Mouse (Mus musculus) stomach, embryonic 14.5 days (tissue): Measurements from ENCODE around the gene P2ry6. TPM values are rescaled to one million over a fixed set of nuclear protein-coding genes. Genes with fewer than 3 reads are reported as not detected.

Source experiments
- ATAC-seq: fragments of 200-750 bp; cut with Nextera tagmentation; 2 replicates; pipeline ENCODE4 v1.8.0; 2017; ENCODE audit warnings: low read depth, moderate TSS enrichment; ENCODE audit not compliant: insufficient number of reproducible peaks, insufficient read depth, low FRiP score
- H3K27ac ChIP-seq: fragments of 300-500 bp; sonication (generic); 2 replicates; pipeline ENCODE4 v1.5.1; 2014; ENCODE audit warnings: mild to moderate bottlenecking, low read length, moderate library complexity, mixed read lengths
- H3K27me3 ChIP-seq: fragments of 300-500 bp; sonication (generic); 2 replicates; pipeline ENCODE4 v1.6.1; 2014; ENCODE audit warnings: low read length, control low read depth, mixed read lengths; ENCODE audit not compliant: control insufficient read depth, insufficient read depth
- H3K36me3 ChIP-seq: fragments of 300-500 bp; sonication (generic); 2 replicates; pipeline ENCODE4 v1.6.1; 2014; ENCODE audit warnings: mild to moderate bottlenecking, control low read depth, low read length, moderate library complexity, mixed read lengths; ENCODE audit not compliant: control insufficient read depth, insufficient read depth
- H3K4me1 ChIP-seq: fragments of 300-500 bp; sonication (generic); 2 replicates; pipeline ENCODE4 v1.6.1; 2014; ENCODE audit warnings: low read length, control low read depth, mixed read lengths; ENCODE audit not compliant: control insufficient read depth, insufficient read depth
- H3K4me2 ChIP-seq: fragments of 300-500 bp; sonication (generic); replicated peaks from 2 replicates; pipeline ENCODE4 v1.6.1; 2014; ENCODE audit warnings: low read depth, low read length, control low read depth
- H3K4me3 ChIP-seq: fragments of 300-500 bp; sonication (generic); 2 replicates; pipeline ENCODE4 v1.5.1; 2014; ENCODE audit warnings: low read depth, low read length, control low read depth
- H3K9ac ChIP-seq: fragments of 300-500 bp; sonication (generic); replicated peaks from 2 replicates; pipeline ENCODE4 v1.6.1; 2014; ENCODE audit warnings: low read depth, mild to moderate bottlenecking, control low read depth, low read length, moderate library complexity, mixed read lengths
- H3K9me3 ChIP-seq: fragments of 300-500 bp; sonication (generic); 2 replicates; pipeline ENCODE4 v1.6.1; 2016; ENCODE audit warnings: low read depth, low read length, control low read depth; ENCODE audit not compliant: control insufficient read depth
- WGBS: fragments of 180-500 bp; shearing (Covaris S2); extraction: QIAGEN DNeasy Blood & Tissue Kit; methylation state at CpG from one replicate; pipeline ENCODE4 v1.1.7; 2014; 5-methylcytosine and 5-hydroxymethylcytosine counted together
- polyA plus RNA-seq: library from polyadenylated mRNA; unstranded; fragments of >200 nt; fragmentation: Nextera tagmentation; extraction: Ambion mirVana; gene quantifications from 2 replicates; pipeline ENCODE4 v1.2.1, GENCODE M21; 2014

P2ry6 gene
- polyA plus RNA-seq, 1 experiment from 2014 or later, result 7.3 TPM

DNA sequence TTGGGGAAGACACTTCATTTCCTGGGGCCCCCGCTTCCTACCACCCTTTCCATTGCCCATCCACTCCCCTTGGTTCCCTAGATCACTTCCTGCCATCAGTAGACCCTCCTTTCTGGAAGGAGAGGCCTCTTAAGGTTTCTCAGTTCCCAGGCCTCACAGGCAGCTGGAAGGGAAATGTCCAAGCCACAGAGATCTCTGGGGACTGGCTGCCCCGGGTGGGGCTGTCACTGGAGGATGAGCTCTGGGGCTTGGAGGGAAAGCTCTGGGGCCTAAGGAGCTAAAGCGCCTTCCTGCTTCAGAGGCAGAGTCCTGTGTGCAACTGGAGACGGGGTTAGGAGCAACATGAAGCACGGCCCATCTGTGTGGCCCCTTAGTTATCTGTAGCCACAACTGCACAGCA is 69.8 kb downstream of the P2ry6 start:
- H3K4me2 ChIP-seq, result no peak overlapping the region
- 82% methylated on average over 5 of the region's 5 CpGs for WGBS
- H3K36me3 ChIP-seq, result peaks cover 5% of the 10 kb centered on the region; the same call in 1 of the 2 replicates
- H3K27me3 ChIP-seq, result no peaks in the 10 kb centered on the region
- no peak overlapping the region for H3K9ac ChIP-seq
- peaks cover 13% of the 10 kb centered on the region; the same call in 1 of the 2 replicates for H3K4me1 ChIP-seq
- ATAC-seq, result no peak
- H3K27ac ChIP-seq, result no peak overlapping the region
- H3K4me3 ChIP-seq, result no peak overlapping the region
- no peaks in the 10 kb centered on the region for H3K9me3 ChIP-seq

DNA sequence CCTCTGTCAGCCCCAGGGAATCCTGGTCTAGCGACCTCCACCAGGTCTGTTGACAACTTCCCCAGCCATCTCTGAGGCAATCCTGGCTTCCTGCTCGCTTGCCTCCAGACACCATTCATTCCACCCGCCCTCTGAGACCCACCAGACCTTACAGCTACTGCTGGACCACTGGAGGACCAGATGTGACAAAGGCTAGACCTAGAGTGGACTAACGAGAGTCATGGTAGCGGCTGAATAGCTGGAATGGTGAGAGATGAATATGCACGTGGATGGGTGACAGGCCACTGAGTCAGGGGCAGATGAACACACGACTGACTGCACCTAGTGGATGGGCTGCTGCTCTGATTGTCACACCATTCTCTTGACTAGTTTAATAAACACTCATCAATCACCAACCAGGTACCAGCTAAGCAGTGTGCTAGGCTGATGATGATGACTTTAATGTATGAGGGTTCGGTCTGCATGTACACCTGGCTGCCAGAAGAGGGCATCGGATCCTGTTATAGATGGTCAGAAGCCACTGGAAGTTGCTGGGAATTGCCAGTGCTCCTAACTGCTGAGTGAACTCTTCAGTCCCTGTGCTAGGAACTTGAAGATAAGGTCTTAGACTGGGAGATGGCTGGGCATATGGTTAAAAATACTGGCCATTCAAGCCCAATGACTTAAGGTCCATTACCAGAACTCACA is 71.9 kb downstream of the P2ry6 start:
- no peaks in the 10 kb centered on the region for H3K27me3 ChIP-seq
- ATAC-seq, result no peak
- no peak overlapping the region for H3K4me3 ChIP-seq
- WGBS, result 77% methylated on average over 9 of the region's 9 CpGs
- H3K36me3 ChIP-seq, result peaks cover 2% of the 10 kb centered on the region
- no peaks in the 10 kb centered on the region for H3K9me3 ChIP-seq
- H3K9ac ChIP-seq, result no peak overlapping the region
- H3K4me1 ChIP-seq, result peaks cover 1% of the 10 kb centered on the region; the same call in 1 of the 2 replicates
- no peak overlapping the region for H3K4me2 ChIP-seq
- no peak overlapping the region for H3K27ac ChIP-seq

DNA sequence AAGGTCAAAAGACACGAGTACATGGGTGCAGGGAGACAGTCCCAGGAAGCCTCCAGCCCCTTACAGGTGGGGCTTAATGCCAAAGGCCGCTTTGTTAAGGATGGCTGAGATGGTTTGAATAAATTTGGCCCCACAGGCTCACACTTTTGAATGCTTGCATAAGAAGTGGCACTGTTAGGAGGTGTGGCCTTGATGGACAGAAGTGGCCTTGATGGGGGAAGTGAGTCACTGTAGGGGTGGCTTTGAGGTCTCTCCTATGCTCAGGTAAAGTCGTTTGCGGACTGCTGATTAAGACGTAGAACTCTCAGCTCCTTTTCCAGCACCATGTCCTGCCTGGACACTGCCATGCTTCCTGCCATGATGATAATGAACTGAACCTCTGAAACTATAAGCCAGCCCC is 76.6 kb downstream of the P2ry6 start:
- no peak overlapping the region for H3K9ac ChIP-seq

DNA sequence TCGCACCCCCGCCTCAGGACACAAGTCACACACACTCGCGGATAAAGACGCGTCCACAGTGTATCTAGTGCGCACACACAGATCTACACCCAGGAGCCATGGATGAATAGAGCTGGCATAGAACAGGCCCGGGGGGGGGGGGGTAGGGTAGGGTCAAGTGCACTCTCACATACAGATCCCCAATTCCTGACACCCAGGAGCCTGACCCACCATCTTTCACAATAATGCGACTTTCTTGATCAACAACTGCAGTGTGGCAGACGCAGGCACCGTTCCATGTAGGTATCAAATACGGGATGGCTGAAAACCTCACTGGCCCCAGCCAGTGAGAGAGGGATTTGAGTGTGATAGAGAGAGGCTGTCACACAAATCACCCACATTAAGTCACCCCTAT is 79.6 kb downstream of the P2ry6 start:
- Histone ChIP-seq H3K9ac (peak overlapping the region; percentile 37; the same call in 1 of the 2 replicates), H3K4me1 (peaks cover 19% of the 10 kb centered on the region), H3K36me3 (peaks cover 9% of the 10 kb centered on the region), H3K4me2 (peak overlapping the region; percentile 70), H3K9me3 (no peaks in the 10 kb centered on the region), H3K4me3 (peak overlapping the region; percentile 33), H3K27me3 (no peaks in the 10 kb centered on the region), H3K27ac (no peak overlapping the region)
- no peak for ATAC-seq
- whole genome bisulfite sequencing, result 2% methylated on average over 12 of the region's 12 CpGs

More for the DNA sequence above, 76.6 kb downstream of the P2ry6 start:
- Histone ChIP-seq H3K27ac (no peak overlapping the region), H3K9me3 (no peaks in the 10 kb centered on the region), H3K4me3 (no peak overlapping the region), H3K36me3 (no peaks in the 10 kb centered on the region; the same call in 1 of the 2 replicates), H3K27me3 (no peaks in the 10 kb centered on the region), H3K4me2 (no peak overlapping the region), H3K4me1 (peaks cover 19% of the 10 kb centered on the region)
- ATAC-seq, result no peak
- 76% methylated on average over 5 of the region's 5 CpGs for WGBS

DNA sequence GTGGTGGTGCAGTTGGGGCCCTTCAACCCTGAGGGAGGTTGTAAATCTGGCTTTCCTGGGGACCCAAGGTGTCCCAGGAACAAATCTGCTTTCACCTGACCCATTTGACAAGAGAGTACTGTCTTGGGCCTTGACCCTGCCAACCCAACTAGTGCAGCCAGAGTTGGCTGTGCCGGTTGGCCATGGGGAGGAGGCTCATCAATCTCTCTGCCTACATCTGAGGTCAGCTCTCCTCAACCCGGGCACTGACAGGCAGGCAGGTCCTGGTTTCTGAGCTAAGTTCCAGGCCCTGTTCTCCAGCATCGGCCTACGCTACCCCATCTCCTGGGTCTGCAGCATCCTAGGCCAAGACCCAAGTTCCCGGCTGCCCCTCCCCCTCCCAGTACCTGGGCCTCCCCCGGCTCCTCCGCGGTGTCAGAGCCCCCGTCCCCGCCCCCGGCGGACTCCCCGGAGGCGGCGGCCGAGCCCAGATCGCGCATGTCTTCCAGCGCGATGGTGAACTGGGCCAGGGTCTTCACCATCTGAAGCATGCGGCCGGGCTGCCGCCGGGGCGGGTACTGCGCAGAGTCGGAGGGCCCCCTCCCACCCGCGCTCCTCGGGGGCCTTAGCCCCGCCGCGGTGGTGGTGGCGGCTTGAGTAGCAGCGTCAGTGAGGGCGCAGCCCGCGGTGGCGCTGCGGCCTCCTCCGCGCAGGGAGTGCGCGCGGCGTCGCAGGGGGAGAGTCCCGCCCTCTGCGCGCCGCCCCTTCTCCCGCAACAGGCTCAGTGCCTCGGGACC is 80.2 kb downstream of the P2ry6 start:
- peaks cover 12% of the 10 kb centered on the region for H3K36me3 ChIP-seq
- peak overlapping the region; percentile 70 for H3K4me2 ChIP-seq
- peak overlapping the region; percentile 33 for H3K4me3 ChIP-seq
- whole genome bisulfite sequencing, result 4% methylated on average over 53 of the region's 53 CpGs
- H3K27ac ChIP-seq, result no peak overlapping the region
- peak overlapping the region; percentile 37 for H3K9ac ChIP-seq
- H3K4me1 ChIP-seq, result peaks cover 19% of the 10 kb centered on the region
- ATAC-seq, result peak; percentile 54; the same call in 1 of the 2 replicates
- H3K9me3 ChIP-seq, result no peaks in the 10 kb centered on the region
- no peaks in the 10 kb centered on the region for H3K27me3 ChIP-seq

DNA sequence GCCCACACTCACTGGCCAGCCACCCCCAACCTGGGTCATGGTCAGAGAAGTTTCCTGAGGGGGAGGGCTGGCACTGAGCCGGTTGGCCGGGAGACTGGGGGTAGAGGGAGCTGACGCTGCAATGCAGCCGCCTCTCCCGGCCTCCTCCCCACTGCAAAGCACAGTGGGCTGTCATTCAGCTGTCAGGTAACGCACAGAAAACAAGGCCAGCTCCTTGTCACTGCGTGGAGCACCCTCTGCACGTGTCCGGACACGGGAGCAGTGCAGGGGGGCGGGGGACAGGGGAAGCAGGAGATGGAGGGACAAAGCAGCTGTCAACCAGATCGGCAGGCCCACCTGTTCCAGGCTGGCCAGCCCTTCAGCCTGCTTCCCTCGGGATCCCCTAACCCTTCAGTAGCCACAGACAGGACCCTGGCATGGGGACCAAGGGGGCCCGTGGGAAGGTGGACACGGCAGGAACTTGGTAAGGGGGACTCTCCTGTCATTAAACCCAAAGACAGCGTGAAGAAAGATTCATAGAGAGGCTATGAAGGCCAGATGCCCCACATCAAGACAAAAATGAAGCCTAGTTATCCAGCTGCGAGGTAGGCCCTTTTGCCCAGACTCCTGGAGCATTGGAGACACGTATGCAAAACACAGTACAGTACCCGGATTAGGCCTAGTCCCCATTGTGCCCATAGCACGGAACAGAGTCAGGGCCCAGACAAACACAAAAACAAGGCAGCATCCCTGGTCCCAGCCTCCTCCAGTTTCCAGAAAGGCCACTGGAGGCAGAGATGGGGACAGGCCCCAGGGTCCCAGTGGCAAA is 81.0 kb downstream of the P2ry6 start:
- 60% methylated on average over 20 of the region's 20 CpGs for WGBS
- Histone ChIP-seq H3K4me1 (peaks cover 19% of the 10 kb centered on the region), H3K4me3 (no peak overlapping the region), H3K4me2 (0 out of 2 replicates have a peak overlapping the region, but pooled peaks have one; percentile 70), H3K27me3 (no peaks in the 10 kb centered on the region), H3K9me3 (no peaks in the 10 kb centered on the region), H3K9ac (no peak overlapping the region), H3K27ac (no peak overlapping the region), H3K36me3 (peaks cover 18% of the 10 kb centered on the region)
- ATAC-seq, result peak; percentile 16; the same call in 1 of the 2 replicates

Other genes starting within 250 kb of the P2ry6 start
- gene Relt, start 111.2 kb downstream of the P2ry6 start, polyA plus RNA-seq, result 2.5 and 3.1 TPM in 2 replicates
- gene Arhgef17, start 42.5 kb downstream of the P2ry6 start, polyA plus RNA-seq, result 13.7 and 14.1 TPM in 2 replicates
- 1.7 and 2.0 TPM in 2 replicates for gene P2ry2, start 38.2 kb upstream of the P2ry6 start, polyA plus RNA-seq
- 33.1 and 33.7 TPM in 2 replicates for gene Fchsd2, start 118.2 kb upstream of the P2ry6 start, polyA plus RNA-seq